Mouse (Mus musculus) myocyte (in vitro differentiated cells): ENCODE data around the gene Nckap5l.

Experiments
- CEBPB ChIP-seq: IDR thresholded peaks from 2 replicates; pipeline ENCODE4 v1.6.1; 2011; ENCODE audit warnings: mild to moderate bottlenecking, moderate library complexity; ENCODE audit not compliant: poor library complexity, insufficient read depth, severe bottlenecking
- MAX ChIP-seq: IDR thresholded peaks from one replicate; pipeline ENCODE4 v1.6.1; 2011; ENCODE audit warnings: low read depth, mild to moderate bottlenecking, control low read depth
- MYOD1 ChIP-seq, 3 experiments: IDR thresholded peaks; one replicate each; pipeline ENCODE4 v1.6.1; 2011; ENCODE audit warnings: control low read depth in 2 of 3, low read depth in 2 of 3, mild to moderate bottlenecking in 2 of 3, moderate library complexity in 1 of 3; ENCODE audit not compliant: insufficient read length in 2 of 3, control insufficient read depth in 1 of 3
- POLR2A ChIP-seq: IDR thresholded peaks from one replicate; pipeline ENCODE4 v1.6.1; 2011; ENCODE audit warnings: low read depth, mild to moderate bottlenecking, control low read depth, moderate library complexity; ENCODE audit not compliant: insufficient read length
- POLR2AphosphoS2 ChIP-seq: IDR thresholded peaks from one replicate; pipeline ENCODE4 v1.6.1; 2011; ENCODE audit warnings: low read depth, control low read depth; ENCODE audit not compliant: insufficient read length
- REST ChIP-seq: IDR thresholded peaks from one replicate; pipeline ENCODE4 v1.6.1; 2011; ENCODE audit warnings: mild to moderate bottlenecking, control low read depth, moderate library complexity; ENCODE audit not compliant: insufficient read depth, insufficient read length
- SRF ChIP-seq: IDR thresholded peaks from one replicate; pipeline ENCODE4 v1.6.1; 2011; ENCODE audit warnings: low read depth; ENCODE audit not compliant: control insufficient read depth, insufficient read length
- TCF12 ChIP-seq: IDR thresholded peaks from one replicate; pipeline ENCODE4 v1.6.1; 2011; ENCODE audit warnings: mild to moderate bottlenecking, control low read depth; ENCODE audit not compliant: poor library complexity, insufficient read depth, severe bottlenecking
- USF1 ChIP-seq: IDR thresholded peaks from one replicate; pipeline ENCODE4 v1.6.1; 2011; ENCODE audit warnings: low read depth, mild to moderate bottlenecking, control low read depth, moderate library complexity

- TF ChIP-seq USF1 (no peak), TCF12 (peak; percentile 52), POLR2A (no peak), MAX (no peak), CEBPB (no peak), POLR2AphosphoS2 (peak; percentile 49), MYOD1 (IDR thresholded peaks at IDR 0.05; ENCODE audit: control insufficient read depth in 1 of 3, insufficient read length in 2 of 3, low read depth in 2 of 3) (peak in 2 of 3 experiments; percentile 94 to 96), SRF (no peak), REST (no peak)
Measured at GRCm38 (mm10) chr15:99431504-99431903, 26.0 kb downstream of the Nckap5l start.
